Mouse (Mus musculus) brain, embryonic 14.5 days (tissue): Measurements from ENCODE around the gene Tle2. TPM values are rescaled to one million over a fixed set of nuclear protein-coding genes. Genes with fewer than 3 reads are reported as not detected.

Source experiments
- DNase-seq: peaks from one replicate; pipeline ENCODE4 v3.0.0-alpha.2; 2011; ENCODE audit warnings: low read depth
- CTCF ChIP-seq: fragments of 200-500 bp; IDR thresholded peaks from 2 replicates; pipeline ENCODE4 v1.5.1; 2012; ENCODE audit warnings: inconsistent platforms, mild to moderate bottlenecking, moderate library complexity, borderline replicate concordance; ENCODE audit not compliant: insufficient read depth, insufficient read length; ENCODE audit errors: extremely low read depth
- POLR2A ChIP-seq: fragments of 200-500 bp; IDR thresholded peaks from 2 replicates; pipeline ENCODE4 v1.6.1; 2012; ENCODE audit warnings: mild to moderate bottlenecking, inconsistent platforms, borderline replicate concordance; ENCODE audit not compliant: poor library complexity, insufficient read depth, insufficient read length, severe bottlenecking; ENCODE audit errors: extremely low read depth
- polyA plus RNA-seq: library from polyadenylated mRNA; depleted of rRNA; stranded (reverse); fragments of >200 nt; gene quantifications from 2 replicates; pipeline ENCODE4 v1.2.3, GENCODE M21; 2012

The Tle2 gene
- polyA plus RNA-seq, 1 experiment = 82.1 TPM

DNA sequence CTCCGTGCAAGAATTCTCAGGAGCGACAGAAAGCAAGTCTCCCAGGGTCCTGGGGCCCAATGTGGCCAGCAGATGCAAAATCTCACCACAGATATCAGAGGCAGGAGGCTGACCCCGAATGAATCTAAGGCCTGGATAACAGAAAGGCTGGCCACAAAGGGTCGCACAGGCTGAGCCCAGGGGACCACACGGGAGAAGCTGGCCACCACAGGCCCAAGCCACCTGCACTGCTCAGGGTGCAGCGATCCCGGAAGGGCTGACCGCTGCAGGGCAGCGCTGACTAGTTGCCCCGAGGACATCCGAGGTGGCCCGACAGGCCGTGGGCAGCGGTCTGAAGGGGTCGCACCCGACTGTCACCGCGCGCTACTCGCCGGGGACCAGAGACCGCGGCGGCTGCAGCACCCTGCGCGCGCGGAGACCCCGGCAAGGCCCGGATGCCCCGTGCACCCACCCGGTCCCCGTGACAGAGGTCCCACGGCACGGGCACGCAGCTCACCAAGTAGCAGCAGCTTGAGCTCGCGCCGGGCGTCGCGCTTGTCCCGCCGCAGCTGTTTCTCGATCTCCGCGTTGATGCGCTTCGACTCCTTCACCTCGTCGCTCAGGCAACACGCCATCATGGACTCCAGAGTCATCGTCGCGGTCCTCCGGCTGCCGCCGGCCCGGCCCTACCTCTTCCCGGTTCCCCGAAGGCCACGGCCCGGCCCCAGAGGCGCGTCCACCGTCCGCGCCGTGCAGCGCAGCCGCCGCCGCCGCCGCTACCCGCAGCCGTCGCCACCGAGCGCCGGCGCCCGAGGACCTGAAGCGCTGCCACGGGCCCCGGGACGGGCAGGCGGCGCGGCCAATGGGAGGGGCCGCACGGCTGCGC is 29.8 kb upstream of the Tle2 start:
- TF ChIP-seq CTCF = no peak
- TF ChIP-seq POLR2A = peak; percentile 82
- no peak for DNase-seq

- TF ChIP-seq POLR2A (peak; percentile 29; the same call in 1 of the 2 replicates), CTCF (no peak)
- peak; percentile 100 for DNase-seq
These were observed 29.1 kb upstream of the Tle2 start, which contains the start of gene Gna11 for GRCm38 (mm10) chr10:81545161-81545747. Gene Gna11 (minus strand): TSS chr10:81545190.

DNA sequence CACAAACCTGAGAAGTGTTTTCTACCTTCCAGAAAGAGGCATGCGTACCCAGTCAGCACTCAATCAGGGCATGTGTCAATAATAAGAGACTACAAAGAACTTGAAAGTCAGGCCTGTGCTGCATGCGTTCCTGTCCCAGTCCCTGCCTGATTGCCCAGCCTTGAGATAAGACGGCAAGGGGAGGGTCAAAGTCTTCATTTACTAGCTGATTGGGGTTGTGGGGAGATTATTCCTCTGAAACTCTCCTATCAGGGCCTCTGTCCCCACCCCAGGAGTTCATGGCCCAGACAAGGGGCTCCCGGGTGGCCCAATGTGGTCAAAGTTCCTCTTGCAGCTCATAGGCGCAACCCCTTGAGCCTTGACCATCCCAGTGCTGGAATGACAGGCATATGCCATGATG is 28.0 kb upstream of the Tle2 start:
- TF ChIP-seq CTCF = no peak
- TF ChIP-seq POLR2A = no peak

DNA sequence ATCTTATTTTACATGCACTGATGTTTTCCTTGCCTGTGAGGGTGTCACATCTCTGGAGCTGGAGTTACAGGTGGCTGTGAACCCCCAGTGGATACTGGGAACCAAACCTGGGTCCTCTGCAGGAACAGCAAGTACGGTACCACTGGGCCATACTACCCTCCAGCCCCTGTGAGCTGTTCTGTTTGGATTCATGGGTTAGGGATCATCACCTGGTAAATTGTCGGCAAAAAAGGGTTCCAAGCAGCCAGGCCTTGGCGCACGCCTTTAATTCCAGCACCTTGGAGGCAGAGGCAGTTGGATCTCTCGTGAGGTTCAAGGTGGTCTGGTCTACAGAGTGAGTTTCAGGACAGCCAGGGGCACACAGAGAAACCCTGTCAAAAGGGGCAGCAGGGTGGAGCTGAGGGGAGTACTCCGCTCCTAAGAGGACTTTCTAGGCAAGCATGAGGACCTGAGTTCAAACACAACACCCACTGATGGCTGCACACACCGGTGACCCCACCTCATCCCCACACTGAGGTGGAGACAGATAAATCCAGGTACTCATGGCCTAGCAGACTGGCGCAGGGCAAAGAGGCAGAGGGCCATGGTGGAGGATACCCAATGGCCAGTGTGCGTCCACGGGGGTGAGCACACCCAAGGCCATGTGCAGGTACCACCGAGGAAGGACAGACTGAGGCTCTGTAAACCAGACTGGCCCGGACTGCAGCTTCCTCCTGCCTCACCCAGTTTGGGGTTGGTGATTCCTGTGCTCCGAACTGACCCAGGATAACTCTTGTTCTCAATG is 27.4 kb upstream of the Tle2 start:
- no peak for DNase-seq
- TF ChIP-seq CTCF = no peak
- TF ChIP-seq POLR2A = no peak

More for the DNA sequence above, 28.0 kb upstream of the Tle2 start:
- DNase-seq = no peak

GRCm38 (mm10) chr10:81548944-81549343 is 25.4 kb upstream of the Tle2 start:
- TF ChIP-seq POLR2A (no peak), CTCF (no peak)

DNA sequence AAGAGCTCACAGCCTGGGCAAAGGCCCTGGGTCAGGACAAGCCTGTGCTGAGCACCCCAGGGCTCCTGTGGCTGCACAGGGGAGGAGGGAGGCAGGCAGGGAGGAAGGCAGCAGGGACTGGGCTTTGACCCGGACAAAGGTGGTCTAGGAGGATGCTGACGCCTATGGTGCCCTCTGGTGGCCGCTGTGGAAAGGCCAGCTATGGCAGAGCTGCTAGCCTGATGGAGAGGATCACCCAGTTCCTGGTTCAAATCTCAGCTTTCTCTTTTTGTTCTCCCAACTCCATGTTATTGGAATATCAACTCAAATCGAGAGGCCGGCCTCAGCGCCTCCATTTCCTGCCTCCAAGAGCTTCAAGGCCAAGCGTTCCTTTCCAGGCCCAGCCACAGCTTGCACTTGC is 24.1 kb upstream of the Tle2 start:
- DNase-seq = peak; percentile 51
- TF ChIP-seq POLR2A = no peak
- peak; percentile 82 for TF ChIP-seq CTCF

More at GRCm38 (mm10) chr10:81548944-81549343, 25.4 kb upstream of the Tle2 start:
- DNase-seq = no peak

- DNase-seq = peak; percentile 93
- no peak for TF ChIP-seq POLR2A
- TF ChIP-seq CTCF = peak; percentile 86
These were observed 22.7 kb upstream of the Tle2 start for GRCm38 (mm10) chr10:81551597-81552102.

- no peak for DNase-seq
- TF ChIP-seq CTCF (peak; percentile 55), POLR2A (no peak)
These were observed 21.1 kb upstream of the Tle2 start for GRCm38 (mm10) chr10:81553232-81553631.

DNA sequence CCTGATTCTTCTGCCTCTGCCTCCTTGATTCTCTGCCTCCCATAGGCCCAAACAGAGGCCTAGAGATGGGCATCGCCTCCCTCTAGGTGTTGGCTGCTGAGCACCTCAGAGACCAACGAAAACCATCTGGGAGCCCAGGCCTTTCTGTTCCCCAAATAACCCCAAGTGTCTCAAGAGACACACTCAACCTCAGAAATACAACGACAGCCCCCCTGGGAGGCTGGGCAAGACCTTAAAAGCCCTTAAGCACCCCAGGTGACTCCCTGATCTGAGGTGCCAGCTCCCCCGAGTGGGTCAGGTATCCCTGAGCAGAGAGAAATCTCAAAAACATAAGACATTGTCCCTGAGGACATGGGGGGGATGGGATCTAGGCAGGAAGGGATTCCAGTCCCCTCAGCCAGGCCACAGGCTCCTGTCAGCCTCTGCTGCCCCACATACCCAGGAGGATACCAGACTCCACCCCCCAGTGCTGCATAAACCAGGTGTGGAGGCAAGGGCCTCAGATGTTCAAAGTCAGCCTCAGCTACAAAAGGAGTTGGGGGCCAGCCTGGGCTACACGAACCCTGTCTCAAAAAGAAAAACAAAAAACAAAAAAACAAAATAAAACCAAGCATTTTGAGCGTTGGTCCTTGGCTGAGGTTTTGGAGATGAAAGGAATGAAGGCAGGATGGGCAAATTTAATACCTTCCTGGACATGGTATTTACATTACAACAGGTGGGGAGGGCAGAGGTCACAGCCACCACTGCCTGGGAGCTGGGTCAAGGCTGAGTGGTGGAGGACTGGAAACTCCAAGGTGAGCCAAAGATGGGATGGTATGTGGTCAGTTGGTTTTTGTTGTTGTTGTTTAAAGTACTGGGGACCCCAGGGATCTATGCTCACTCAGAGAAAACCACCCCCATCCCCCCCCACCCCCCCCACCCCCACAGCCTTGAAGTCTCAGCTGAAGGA is 20.3 kb upstream of the Tle2 start:
- no peak for DNase-seq
- TF ChIP-seq POLR2A = no peak
- no peak for TF ChIP-seq CTCF

DNA sequence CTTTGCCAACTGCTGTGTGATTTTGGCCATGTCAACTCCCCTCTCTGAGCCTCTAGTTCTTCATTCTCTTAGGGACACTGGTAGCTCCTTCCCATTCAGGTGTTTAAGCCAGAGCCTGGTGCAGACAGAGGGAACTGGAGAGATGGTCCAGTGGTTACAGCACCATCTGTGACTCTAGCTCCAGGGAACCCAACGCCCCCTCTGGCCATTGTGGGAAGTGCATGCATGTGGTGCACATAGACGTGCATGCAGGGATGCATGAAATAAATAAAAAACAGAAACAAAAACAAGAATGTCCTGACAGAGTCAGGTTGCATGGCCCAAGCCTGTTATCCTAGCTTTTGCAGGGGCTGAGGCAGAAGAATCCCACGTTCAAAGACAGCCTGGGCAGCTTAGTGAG is 18.1 kb upstream of the Tle2 start:
- peak; percentile 46 for TF ChIP-seq CTCF
- no peak for TF ChIP-seq POLR2A
- DNase-seq = no peak
